Mouse (Mus musculus) adrenal gland (tissue): ENCODE results near the gene Lyrm7.

Experiments
- intact Hi-C: fragments of 180-260 bp; cut with DNase I; formaldehyde crosslinking; loops from one replicate; pipeline ENCODE4 v1.15.1; 2025

The Lyrm7 gene

DNA sequence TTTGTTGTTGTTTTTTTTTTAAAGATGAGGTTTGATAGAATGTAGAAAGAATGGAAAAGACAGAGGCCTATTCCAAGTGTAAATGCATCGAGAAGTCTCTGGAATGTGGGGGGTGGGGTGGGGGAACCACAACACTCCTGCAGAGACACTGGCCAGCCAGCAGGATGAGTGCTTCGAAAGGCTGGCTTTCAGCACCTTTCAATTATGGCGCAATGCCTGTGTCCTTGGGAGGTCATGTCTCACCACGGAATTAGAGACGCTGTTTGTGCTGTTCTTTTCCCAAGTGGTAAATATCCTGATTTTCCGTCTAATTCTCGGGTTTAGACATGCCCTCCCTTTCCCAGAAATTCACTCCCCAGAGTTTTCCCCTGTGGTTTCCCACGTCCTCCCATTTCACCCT is 22.0 kb upstream of the Lyrm7 start:
- intact Hi-C loops, result no loop called here

DNA sequence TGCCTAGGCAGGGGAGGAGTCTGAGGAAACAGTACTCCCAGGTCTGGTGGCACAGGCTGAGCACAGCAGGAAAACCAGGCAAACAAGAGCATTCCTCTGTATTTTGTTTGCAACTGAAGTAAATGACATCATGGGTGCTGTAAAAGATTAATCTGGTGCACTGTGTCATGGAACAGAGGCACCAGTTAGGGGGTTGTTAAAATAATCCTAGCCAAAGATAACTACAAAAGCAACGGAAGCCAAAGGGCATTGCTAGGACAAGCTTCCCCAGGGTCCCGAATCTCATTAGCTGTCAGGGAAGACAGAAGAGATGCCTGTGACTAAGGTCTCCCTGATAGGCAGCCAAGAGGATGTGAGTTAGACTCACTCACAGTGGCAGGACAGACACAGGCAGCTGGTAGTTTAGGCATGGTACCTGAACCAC is 20.3 kb upstream of the Lyrm7 start:
- intact Hi-C loops, result no loop called here

DNA sequence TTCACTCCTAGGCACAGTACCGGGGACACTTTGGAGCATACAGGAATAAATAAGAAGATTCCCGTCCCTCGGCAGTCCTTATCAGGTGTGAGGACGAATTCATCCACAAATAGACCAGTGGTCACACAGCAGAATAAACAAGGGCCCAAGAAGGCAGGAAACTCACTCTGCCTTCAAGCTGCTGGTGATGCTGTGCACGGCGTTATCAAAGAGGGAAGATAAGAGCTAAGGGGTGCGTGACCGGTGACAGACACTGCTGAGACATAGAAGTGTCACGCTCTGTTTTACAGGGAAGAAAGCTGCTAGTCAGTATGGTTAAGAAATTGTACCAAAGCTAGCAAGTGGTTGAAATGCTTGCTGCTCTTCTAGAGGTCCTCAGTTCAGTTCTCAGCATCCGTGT is 19.2 kb upstream of the Lyrm7 start:
- intact Hi-C loops, result loop anchor here (1.0 kb wide), 2 partner anchors 47 to 104 kb away; no protein-coding TSS in a partner anchor

DNA sequence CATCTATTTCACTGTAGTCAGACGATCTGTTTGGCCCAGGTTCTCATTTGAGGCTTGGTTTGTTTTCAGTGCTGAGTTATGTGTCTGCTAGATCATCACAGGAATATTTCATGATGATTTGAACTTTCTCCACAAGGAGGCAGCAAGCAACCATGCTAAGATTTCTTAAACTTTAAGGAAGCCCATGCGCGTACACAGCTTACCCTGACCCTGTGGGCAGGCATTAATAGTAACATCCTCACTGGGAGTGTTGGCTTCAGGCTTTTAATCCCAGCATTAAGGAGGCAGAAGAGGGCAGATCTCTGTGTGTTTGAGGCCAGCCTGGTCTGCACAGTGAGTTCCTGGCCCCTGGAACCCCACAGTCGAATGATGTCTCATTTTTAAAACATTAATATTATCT is 18.7 kb upstream of the Lyrm7 start:
- intact Hi-C loops, result loop anchor here (1.0 kb wide), 2 partner anchors 48 to 105 kb away; no protein-coding TSS in a partner anchor

DNA sequence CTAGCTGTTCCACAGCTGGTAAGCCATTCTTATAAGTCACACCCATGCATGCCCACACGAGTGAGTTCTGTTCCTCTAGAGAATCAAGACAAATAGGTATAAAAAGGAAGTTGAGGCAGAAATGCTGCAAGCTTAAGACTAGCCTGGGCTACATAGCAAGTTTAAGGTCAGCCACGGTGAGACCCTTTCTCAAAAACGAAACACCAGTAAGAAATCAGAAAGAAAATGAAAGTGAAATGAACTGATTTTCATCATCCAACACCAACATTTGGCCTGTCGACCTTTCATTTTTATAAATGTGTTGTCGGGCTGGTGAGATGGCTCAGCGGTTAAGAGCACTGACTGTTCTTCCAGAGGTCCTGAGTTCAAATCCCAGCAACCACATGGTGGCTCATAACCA is 18.2 kb upstream of the Lyrm7 start:
- intact Hi-C loops, result loop anchor here (1.0 kb wide), 2 partner anchors 48 to 105 kb away; no protein-coding TSS in a partner anchor

DNA sequence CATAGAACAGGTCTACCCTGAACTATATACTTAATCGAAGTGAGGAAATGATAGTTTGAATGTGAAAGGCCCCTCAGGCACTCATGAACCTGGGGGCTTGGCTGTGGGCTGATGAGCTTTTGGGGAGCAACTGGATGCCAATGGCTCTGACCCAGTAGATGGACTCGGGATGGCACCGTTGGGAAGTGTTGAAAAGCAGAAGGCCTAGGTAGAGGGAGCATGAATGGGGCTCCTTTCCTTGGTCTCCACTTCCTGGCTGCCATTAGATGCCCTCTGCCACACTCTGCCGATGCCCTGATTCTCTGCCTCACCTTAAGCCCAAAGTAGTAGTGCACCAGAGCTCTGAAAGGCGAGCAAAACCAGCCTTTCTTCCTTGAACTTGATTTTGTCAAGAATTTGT is 15.3 kb upstream of the Lyrm7 start:
- intact Hi-C loops, result no loop called here

DNA sequence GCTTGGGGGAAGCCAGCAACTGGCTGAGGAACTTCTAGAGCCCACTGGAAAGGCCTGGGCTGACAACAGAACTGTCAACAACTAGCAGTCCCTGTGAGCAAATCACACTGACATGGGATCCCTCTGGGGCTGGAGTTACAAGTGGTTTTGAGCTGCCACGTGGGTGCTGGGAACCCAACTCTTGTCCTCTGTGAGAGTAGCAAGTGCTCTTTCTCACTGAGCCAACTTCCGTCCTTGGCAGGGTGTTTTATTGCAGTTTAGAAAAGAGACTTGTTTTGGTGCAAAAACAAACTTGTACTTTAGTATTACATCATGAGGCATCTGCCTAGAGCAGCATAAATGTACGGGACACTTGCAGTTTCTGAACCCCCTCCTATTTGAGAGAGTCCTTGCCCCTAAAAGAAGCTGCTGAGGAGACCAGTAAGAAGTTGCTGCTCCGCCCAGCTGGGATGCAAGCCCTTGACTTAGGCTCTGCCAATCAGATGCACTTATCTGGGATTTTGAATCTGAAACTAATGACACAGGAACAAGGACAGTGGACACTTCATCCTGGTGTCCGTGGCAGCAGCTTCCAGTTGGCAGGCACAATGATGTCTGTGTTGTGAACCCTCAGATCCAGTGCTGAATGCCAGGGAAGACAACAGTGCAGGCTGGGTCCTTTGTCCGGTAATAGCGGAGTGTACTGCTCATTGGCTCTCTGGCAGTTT is 11.3 kb upstream of the Lyrm7 start:
- intact Hi-C loops, result no loop called here

DNA sequence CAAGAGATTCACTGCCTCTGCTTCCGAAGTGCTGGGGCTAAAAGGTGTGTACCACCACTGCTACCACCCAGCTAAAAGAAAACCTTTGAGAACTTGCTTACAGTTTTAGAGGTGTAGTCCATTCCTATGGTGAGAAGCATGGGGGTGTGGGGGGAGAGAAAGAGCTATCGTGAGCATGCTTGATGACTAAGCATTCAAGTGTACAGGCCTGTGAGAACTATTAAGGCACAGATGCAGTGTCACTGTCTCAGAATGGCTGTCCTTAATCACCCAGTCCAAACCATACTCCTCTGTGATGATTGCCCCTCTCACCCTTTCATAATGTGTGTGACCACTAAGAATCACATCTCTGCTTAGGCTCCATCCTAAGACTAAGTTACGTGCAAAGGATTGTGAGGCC is 8.6 kb upstream of the Lyrm7 start:
- intact Hi-C loops, result no loop called here

DNA sequence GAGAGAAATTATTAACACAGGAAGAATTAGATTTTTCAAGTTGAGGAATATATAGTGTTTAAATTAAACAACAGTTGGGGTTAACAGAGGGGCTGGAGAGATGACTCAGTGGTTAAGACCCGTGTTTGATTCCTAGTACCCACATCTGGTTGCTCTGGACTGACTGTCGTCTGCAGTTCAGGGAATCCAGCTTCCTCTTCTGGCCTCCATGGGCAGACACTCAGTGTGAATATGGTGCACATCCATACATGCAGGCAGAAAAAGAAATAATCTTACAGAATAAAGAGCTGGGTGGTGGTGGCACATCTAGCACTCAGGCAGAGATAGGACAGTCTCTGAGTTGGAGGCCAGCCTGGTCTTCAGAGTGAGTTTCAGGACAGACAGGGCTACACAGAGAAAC is 7.7 kb upstream of the Lyrm7 start:
- intact Hi-C loops, result no loop called here

DNA sequence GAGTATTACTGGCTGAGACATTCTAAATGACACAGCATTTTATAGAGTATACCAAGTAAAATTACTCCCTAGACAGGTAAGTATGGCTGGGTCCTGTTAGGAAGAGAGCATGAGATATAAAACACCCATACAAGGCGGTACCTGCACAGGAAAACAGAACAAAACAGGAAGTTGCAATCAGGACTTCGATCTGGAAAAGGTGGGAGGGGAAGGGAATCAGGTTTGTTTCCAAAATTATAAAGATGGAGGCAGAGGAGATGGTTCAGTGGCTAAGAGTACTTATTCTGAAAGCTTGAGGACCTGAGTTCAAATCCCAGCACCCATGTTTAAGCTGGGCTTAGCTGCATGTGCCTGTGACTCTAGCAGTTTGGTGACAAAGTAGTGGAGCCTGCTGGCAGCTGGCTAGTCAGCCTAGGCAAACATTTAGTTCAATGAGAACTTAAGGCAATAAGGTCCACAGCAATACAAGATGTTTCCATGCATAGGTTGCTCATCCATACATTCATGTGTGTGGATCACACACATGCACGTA is 7.3 kb upstream of the Lyrm7 start:
- intact Hi-C loops, result no loop called here

DNA sequence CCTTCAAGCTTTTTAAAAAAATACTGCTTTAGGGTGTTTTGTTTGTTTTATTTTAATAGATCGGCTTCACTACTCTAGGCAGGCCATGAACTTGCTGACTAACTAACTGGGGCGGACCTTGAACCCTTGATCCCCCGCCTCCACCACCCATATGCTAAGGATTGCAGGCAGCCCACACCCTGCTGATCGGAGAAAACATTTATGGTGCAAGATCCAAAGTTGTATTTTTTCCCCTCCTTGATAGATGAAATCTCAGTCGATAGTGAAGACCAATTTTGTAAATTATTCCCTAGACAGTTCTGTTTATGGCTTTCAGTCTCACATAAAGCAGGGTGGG is 6.3 kb upstream of the Lyrm7 start:
- intact Hi-C loops, result no loop called here

DNA sequence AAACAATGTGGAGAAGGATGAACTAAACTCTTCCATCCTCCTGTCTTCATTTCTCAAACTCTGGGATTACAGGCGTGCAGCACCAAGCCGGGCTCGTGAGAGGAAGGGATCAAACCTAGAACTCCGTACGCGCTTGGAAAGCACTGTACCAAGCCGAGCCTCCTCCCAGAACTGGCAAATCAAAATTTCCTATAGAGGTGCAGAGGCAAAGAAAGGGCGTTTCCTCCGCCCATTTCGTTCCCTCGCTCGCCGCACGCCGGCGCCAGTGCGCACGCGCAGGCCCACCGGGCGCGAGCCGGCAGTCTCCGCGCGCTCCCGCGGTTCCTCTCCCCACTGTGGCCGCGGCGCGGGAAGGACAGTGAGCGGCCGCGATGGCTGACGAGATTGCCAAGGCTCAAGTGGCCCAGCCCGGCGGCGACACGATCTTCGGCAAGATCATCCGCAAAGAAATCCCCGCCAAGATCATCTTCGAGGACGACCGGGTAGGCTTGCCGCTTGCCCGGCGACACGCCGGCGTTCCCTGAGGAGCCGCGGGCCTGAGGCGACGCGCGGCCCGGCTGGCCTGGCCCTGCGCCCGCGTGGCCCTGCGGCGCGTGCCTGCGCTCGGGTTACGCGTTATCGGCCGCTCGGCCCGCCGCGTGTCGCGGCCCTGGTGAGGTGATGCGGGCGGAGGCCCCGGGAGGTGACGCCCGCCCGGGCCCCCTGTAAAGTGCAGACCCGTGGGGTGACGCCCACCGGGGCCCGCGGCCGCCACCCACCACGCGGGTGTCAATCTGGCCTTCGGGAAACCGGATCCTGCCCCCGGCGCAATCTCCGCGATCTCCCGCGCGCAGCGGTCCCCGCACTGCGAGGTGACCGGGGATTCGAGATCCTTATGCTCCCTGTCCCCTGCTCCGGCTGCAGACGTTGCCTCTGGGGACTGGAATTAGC is 5.7 kb upstream of the Lyrm7 start, which contains the start of gene Hint1:
Gene Hint1, plus strand, starts transcription at position 265 of the 930 bp plus-strand sequence.
- intact Hi-C loops, result no loop called here

DNA sequence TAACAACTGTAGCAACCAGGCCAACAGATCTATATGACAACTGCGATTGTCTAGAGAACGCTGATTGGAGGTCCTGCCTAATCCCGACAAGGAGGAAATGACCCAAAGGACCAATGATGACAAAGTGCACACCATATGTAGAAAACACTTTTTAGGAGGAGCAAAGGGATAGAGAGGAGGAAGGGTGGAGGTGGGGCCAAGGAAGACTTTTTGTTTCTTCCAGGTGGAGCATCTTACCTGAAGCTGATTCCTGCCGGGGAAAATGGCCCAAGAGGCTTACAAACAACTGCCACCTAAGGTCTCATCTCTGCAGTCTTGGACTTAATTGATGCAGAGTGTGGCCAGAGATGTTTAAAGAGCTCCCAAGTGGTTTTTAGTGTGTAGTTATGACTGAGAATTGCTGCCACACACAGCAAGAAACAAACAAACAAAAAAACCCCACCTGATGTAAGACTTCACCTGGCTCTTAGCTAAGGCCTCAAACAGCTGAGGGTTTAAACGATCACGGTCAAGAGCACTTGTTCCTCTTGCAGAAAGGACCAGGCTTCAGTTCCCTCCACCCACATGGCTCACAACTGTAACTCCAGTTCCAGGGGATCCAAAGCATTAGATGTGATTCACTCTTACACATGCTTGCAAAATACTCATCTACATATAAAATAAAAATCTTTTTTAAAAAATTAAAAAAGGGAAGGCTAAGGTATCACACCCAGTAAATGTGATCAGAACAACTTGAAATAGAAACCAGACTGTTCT is 4.8 kb upstream of the Lyrm7 start:
- intact Hi-C loops, result no loop called here

DNA sequence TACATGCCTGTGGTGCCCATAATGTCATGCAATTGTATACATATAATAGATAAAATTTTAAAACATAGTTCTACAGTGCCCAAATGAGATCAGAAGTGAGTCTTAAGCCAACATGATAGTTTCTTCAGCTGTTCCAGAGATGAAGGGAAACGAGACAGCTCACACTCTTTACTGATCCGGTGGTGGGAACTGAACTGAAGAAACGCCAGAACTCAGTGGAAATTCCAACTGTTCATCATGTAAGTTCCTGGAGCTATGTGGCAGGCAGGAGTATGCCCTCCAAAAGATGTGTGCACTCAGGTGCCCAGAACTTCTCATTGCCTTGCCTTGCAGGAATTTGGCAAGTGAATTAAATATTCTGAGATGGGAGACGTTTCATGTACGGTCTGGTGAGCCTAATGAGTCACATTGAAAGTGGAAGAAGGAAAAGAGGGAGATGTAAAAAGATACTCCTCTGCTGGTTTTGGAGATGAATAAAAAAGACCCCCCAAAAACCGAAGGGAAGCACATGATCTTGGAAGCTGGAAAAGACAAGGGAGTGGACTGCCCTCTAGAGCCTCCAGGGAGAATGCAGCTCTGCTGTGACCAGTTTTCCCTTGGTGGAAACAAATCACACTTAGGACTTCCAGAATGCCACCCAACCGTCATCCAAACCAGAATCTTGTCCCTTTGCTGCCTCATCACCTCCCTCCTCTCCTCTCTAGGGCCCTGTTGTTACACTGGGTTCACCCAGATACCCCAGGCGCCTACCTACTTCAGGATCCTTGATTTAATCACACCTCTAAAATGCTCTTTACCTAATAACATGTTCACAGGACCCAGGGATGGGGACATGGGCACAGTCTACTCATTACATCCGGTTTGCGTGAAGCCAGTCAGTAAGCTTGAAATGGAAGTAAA is 2.2 kb upstream of the Lyrm7 start:
- intact Hi-C loops, result loop anchor here (1.0 to 5.0 kb wide), 2 partner anchors 76 to 160 kb away; partner anchors contain the start of gene Cdc42se2

DNA sequence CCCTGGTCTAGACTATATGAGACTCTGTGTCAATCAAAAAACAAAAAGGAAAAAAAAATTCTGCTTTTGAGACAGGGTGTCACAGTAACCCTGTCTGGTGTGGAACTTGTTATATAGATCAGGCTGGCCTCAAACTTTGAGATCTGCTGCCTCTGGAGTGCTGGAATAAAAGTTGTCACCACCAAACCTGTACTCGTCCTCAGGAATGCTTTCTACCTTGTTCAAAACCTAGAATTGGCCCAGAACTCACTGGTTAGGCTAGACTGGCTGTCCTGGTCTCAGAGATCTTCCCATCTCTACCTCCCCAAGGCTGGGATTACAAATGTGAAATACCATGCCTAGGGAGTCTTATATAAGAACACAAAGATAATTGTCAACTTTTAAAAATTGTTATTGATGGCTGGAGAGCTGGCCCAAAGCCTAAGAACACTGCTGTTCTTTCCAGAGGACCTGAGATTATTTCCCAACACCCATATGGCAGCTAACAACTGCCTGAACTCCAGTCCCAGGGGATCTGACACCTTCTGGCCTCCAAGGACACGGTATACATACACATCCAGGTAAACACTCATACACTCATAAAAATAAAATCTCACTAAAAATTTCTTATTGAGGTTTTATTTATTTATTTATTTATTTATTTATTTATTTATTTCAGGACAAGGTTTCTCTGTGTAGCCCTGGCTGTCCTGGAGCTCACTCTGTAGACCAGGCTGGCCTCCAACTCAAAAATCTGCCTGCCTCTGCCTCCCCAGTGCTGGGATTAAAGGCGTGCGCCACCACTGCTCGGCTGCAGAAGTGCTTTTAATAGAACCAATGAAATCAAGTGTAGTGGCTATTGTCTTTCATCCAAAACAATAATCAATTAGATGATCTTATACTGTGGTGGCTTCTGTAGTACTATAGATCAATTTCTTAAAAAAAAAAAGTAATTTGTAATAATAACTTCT is 1.0 kb upstream of the Lyrm7 start:
- intact Hi-C loops, result loop anchor here (5.0 kb wide), 1 partner anchor 74 kb away; the partner anchor contains the start of gene Cdc42se2

DNA sequence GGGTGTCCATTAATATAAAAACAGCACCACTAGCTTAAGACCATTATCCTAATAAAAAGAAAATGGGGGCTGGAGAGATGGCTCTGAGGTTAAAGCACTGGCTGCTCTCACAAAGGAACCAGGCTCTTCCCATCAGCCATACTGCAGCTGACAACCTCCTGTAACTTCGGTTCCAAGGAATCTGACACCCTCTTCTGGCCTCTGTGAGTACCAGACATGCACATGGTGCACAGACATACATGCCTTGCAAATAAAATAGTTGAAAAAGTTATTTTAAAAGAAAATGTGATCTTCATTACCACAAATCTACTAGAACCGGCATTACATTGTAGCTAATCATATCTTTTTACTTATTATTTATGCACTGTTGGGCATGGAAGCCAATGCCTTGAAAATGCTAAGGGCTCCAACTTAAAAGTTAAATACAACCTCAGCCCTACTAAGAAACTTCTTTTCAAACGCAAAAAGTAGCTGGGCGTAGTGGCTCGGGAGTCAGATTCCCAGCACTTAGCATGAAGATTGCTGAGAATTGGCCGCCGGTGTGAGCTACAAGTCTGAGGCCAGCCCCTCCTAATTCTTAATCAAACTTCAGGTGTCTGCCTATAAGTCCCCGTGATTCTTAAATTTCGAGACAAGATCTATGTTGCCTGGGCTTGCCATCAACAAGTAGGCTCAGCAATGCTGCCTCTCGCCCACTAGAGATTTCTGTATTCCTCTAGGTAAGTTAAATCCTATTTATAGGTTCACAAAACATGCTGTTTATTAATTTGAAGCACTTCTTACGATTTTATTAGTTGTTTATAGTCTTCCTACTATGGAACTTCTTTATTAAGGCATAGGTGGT is 1.2 kb downstream of the Lyrm7 start:
- intact Hi-C loops, result loop anchor here (2.0 to 5.0 kb wide), 2 partner anchors 72 to 155 kb away; partner anchors contain the start of gene Cdc42se2

DNA sequence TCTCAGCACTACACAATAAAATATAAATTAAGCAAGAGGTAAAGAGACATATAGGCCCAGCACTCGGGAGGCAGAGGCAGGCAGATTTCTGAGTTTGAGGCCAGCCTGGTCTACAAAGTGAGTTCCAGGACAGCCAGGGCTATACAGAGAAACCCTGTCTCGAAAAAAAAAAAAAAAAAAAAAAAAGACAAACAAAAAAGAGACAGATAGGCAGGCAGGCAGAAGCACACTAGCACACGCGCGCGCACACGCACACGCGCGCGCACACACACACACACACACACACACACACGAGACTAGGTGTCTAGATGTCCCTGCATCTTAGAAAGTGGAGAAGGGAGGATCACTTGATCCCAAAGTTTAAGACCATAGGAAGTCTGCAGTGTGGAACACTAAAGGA is 1.8 kb downstream of the Lyrm7 start:
- intact Hi-C loops, result loop anchor here (2.0 kb wide), 1 partner anchor 154 kb away; no protein-coding TSS in a partner anchor

DNA sequence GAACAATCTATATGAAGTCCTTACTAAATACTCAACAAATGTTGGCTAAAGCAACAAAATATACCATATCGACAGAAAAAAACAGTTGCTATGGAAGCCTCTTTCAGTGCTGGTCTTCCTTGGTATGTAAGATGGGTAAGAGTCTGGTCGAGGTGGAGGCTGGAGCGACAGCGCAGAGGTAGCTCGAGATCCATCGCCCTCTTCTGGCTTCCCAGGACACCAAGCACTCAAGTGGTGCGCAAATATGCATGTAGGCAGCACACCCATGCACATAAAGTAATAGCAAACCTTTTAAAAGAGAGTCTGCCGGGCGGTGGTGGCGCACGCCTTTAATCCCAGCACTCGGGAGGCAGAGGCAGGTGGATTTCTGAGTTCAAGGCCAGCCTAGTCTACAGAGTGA is 9.1 kb downstream of the Lyrm7 start:
- intact Hi-C loops, result no loop called here
